Mouse (Mus musculus): Measurements from ENCODE around the gene Inpp4b.
A peak's percentile ranks its signal among the peaks of the same experiment; 100 is the strongest.
"Not testable (repeated sequence)": the region's sequence is repeated elsewhere in the genome, so short reads cannot be mapped to it uniquely, and the experiment has no call there.

Gene Inpp4b

DNA sequence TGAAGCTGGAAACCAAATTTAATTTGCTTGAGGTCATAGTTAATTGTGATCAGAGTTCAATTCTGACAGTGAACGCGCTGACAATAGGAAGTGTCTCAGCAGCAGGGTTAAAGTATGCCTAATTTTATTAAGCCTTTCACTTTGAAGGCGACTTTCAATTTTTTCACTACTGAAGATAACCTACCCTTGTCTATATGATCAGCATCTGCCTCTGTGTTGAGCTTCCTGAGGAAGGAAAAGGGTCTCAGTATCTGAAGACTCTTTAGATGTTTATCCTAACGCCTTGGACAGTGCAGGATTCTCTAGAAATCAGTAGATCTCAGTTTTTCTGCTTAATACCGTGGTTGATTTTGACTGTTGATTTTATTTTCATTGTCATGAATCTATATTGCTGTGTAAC, 437.1 kb downstream of the Inpp4b start:
- DNase-seq (ENCODE audit: low spot score): no peak

DNA sequence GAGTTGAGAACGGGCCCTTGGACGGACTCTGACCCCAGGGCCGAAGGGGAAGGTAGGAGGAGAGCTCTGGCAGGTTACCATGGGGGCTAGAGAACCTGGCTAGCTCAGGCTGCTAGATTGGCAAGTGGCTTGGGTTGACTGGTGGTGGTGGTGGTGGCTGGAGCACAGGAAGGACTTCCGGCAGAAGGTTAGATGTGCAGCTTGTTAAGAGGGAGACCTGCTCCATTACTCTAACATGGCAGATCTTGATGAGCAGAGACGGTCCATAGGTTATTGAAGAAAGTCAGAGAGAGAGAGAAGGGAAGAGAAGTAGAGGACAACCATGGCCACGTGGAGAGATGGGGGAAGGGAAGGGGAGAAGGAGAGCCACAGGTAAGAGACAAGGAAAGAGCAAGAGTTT, 437.8 kb downstream of the Inpp4b start:
- DNase-seq (ENCODE audit: low spot score): no peak

DNA sequence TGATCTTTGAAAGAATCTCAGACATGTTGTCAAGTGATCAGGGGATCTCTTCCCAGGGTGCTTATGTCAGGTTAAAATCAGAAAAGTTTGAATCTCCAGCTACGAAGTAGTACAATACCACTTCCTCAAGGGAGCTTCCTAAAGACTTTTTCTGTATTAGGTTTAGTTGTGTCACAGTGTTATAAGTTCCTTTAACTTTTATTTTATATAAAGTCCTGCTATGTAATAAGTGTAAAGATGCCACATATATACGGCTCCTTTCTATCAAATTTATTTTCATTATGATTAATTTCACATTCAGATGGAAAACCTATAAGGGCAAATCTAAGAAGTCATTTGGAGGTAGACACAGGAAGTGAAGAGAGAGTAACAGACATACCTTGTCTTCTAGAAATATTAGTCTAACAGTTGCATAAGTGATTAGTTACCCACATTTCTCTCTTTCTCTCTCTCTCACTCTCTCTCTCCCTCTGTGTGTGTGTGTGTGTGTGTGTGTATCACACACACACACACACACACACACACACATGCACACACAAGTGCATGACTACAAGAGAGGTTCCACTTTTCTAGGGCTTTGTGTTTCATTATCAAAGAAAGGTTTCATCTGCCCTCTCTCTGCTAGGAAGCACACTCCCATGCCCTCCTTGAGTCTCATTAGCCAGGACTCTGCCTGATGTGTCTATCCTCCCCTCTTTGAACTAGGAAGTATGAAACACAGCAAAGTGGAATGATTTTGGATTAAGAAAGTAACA, 438.7 kb downstream of the Inpp4b start:
- no peak for DNase-seq (ENCODE audit: low spot score)

DNA sequence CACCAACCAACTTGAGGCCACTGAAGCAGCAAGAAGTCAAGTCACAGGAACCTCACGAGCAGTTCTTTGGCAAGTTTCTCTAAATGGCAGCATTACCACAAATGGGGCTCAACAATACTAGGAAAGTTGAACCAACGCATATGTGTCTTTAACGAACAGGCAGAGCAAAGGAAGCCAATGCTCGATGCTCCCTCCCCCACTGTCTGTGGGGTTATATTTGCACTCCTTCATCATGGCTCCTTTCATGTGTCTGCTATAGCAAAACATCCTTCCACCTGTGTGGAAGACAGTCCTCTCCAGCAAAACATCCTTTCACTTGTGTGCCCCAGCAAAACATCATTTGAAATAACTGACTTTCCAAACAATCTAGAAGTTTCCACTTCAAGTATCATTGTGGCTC, 440.4 kb downstream of the Inpp4b start:
- no peak for DNase-seq (ENCODE audit: low spot score)

DNA sequence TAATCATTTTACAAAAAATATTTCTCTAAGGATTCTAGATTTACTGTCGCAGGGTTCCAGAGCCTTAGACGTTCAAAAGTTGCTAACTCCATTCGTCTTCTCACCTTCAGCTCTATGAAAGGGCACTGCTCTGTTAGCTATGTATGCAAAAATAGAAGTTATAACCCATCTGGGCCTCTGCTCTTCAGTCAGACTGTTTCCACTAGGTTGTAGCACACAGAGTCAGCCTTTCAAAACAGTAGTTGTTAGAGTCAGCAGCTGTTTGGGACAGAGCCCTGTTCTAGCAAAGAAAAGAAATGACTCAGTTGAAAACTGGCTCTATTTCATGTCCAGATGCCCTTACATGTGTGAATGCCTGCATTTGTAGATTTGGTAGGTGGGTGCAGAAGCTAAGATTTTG, 442.4 kb downstream of the Inpp4b start:
- no peak for DNase-seq (ENCODE audit: low spot score)

DNA sequence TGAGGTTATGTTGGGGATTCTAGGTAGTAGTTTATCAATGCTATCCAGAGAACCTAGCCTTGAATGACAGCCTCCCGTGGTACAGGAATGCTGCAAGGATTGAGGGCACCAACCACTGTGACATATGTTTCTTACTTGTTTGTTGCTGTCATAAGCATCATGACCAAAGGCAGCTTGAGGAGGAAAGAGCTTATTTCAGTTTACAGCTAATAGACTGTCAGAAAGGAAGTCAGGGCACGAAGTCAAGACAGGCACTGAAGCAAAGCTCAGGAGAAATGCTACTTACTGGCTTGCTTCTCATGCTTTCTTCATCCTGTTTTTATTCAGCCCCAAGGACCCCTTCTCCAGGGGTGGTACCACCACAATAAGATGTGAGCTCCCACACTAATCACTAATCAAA, 446.1 kb downstream of the Inpp4b start:
- DNase-seq (ENCODE audit: low spot score): no peak

DNA sequence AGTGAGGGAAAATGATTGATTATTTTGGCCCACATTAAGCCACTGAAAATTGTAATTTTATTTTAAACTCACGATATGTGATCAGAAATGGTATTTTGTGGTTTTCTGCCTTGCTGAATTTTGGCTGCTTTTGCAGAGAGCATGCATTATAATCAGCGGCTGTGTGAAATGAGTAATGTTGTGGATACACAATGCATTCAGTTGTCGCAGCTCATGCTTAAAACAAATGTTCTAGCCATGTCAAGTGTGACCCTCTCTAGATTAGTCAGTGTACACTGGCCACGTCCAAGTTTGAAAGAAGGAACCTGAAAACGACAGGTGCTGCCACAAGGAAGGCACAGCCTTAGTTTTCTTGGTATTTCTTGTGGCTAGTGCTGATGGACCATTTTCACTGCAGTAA, 450.3 kb downstream of the Inpp4b start:
- DNase-seq (ENCODE audit: low spot score): no peak

DNA sequence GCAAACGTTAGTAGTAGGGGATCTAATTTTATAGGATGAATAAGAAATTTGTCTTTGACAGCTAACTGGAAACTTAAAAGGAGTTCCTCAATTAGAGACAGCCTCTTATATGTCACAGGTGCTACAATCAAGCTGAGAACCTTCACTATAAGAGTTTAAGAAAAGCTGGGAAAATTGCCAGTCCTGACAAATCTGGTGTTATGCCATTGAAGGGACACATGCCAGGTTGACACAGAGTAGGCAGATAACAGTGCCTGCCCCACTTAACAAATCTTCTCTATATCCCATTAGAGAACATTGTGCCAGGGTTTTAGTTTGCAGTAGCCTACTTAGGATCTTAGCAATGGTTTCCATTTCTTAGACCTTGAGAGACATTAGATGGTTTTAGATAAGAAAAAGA, 456.1 kb downstream of the Inpp4b start:
- DNase-seq (ENCODE audit: low spot score): no peak

DNA sequence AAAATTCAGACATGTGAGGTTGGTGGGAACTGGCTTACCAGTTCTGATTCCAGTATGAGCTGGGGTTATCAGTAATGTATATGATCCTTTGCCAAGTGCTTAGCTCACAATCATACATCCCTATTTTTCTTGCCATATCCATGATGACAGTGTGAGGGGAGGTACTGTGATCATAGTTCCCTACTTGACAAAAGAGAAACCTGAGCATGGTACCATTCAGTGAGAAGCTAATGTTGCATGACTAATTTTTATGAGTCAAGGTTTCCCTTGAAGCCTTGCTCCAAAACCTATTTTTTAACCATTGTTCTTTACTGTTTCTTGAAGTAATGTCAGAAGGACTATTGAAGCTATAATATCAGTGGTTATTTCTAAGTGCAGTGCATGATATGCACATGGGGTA, 458.4 kb downstream of the Inpp4b start:
- no peak for DNase-seq (ENCODE audit: low spot score)

DNA sequence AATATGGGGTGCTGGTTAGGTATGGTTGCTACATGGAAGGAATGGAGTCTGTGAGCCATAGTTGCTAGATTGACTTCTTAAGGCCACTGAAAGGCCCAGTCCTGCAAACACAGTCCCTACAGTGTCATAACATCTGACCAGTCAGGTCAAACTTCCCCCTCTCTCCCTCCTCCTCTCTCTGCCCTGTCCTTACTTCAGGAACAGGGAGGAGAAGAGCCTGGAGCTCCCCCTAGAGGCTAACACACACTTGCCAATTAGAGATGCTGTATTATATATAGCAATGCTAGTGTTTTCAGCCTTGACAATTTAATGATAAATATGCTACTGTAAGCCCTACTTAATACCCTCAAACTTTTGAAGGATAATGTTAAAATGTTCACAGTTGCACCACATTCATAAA, 464.4 kb downstream of the Inpp4b start:
- peak; percentile 61 for DNase-seq (ENCODE audit: low spot score)

DNA sequence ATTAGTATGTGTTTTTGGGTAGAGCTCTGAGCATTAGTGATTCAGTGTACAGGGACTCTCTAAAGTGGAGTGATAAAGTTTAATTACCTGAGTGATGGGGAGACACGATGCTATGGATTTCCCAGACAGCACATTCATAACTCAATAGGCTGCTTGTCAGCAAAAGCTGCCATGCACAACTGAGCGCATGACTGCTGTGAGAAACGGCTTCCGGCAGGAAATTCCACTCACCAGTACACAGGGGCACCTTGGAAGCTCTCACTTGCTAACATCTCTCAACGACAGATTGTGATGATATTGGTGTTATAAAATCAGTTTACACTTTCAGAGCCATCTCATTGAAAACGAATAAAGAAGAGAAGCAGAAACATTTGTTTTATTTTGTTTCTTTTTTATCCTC, 465.2 kb downstream of the Inpp4b start:
- no peak for DNase-seq (ENCODE audit: low spot score)

DNA sequence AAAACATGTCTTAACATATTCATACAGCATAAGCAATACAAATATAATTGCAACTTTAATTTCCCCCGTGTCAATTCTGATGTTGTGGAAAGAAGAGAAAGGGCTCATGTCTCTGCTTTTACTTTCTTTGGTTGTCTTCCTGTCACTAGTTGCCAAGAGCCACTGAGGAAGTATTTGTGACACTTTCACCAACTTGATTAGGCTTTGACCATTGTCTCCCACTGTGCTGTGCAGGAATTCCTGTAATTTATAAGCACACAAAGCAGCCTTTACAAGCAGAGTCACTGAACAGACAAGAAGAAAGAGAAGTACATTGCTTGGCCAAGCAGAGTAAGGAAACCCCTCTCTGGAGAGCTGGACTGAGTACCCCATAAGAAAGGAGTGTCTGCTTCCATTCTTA, 466.1 kb downstream of the Inpp4b start:
- no peak for DNase-seq (ENCODE audit: low spot score)

DNA sequence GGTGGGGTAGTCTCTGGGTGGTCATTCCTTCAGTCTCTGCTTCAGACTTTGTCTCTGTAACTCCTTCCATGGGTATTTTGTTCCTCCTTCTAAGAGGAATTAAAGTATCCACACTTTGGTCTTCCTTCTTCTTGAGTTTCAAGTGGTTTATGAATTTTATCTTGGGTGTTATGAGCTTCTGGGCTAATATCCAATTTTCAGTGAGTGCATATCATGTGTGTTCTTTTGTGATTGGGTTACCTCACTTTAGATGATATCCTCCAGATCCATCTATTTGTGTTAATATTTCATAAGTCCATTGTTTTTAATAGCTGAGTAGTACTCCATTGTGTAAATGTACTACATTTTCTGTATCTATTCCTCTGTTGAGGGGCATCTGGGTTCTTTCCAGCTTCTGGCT, 467.1 kb downstream of the Inpp4b start:
- DNase-seq (ENCODE audit: low spot score): not testable (repeated sequence)

DNA sequence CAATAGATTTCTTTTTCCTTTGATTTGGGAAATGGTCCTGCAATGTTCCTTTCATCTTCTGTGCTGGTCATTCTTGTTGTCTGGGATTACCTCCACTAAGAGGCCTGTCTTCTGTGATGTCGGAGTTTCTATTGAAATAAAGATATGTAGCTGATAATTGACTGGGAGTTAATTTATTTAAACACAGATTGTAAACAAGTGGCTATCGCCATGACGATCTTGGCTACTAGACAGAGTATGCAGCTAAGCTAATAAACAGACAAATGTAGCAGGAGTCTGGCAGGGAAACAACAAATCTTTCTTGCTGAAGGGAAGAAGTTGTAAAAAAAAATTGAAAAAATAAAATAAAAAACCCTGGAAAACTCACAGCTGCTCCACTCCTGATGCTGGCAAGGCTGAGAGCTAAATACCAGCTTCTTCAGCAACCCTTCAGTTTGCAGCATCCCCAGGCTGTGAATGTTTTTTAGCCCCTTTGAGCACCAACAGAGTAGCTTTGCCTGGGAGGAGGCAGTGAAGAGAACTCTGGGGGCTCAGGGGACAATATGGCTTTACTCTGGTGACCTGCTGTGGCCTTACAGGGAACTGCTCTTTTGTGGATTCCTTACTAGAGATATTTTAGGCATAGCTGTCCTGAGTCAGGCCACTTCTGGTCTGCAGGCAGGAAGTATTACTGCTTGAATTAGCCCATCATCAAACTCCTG, 469.8 kb downstream of the Inpp4b start:
- DNase-seq (ENCODE audit: low spot score): no peak

DNA sequence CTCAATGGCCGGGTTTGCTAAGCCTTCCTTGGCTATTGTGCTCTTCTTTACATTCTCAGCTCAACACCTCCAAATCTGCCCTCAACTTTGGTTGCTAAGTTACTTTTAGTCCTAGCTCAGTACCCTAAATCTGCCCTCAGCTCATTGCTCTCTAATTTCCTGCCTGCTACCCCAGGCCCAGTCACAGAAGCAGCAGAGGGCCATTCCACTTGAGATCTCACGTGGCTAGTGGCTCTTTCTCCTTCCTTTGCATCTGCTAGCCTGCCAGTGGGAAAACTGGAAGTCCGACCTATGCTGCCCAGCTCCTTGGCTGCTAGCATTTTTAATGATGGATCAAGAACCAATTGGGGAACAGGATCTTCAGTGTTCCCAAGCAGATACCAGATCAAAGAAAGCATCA, 472.4 kb downstream of the Inpp4b start:
- no peak for DNase-seq (ENCODE audit: low spot score)

DNA sequence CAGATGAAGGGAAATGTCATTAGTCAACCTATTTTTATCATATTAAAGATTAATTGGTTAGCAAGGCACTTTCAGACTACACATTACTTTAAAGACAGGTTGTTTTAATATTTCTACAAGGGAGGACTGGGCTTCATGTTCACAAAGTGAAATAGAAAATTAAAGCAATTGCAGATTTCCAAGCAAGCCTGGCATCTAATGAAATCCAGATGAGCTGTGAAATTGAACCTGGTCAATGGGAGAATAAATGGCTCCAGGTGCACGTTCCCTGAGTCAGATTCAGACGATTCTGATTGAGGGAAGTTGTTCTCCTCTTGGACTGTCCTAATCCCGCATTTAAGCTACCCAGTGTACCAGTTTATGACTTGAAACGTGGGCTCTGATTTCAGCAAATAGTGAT, 473.2 kb downstream of the Inpp4b start:
- no peak for DNase-seq (ENCODE audit: low spot score)

DNA sequence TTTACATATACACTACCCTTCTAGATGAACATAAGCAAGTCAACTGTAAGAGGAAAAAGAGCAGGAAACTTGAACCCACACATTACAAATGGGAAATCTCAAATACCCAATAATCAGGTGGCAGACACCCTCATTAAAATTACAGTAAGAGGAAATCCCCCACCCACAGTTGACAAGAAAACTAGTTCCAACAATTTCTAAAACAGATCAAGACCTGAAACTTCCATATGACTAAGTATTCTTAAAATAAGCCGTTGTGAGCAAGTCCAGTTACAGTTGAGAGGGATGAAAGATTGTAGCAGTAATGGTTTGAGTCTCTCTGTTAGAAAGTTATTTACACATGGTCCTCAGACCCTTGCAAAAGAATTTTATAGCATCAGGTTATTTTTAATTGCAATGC, 480.8 kb downstream of the Inpp4b start:
- DNase-seq (ENCODE audit: low spot score): no peak

DNA sequence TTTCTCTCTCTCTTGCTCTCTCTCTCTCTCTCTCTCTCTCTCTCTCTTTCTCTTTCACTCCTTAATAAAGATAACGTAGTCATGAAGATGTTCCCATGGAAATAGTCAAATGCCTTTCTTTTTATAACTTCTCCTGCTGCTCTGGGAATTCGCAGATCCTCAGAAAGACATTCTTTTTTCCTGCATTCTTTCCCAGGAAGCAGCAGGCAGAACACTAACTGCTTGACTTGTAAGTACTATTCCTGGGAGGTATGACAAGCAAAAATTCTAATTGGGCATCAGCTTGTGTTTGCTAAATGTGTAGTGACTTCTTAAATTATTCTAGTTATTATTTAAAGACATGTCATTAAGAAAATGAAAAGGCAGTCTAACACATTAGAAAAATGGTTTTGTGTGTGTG, 482.6 kb downstream of the Inpp4b start:
- DNase-seq (ENCODE audit: low spot score): no peak

DNA sequence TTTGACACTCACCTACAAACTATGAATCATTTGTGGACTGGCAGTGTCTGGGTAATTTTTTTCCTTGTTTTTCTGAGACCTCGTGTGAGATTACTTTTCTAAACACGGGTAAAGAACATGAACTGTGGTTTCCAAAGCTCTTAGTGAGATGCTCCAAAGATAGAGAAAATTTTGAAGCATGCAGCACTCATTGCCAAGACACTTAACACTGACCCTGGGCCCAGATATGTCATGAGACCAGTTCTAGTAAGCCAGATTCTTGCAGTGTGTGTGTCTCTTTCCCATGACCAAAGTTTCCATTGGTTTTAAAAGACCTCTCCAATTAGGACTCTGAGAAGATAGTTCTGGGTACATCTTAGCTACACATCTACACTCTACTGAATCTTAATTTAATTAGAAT, 484.1 kb downstream of the Inpp4b start:
- no peak for DNase-seq (ENCODE audit: low spot score)

DNA sequence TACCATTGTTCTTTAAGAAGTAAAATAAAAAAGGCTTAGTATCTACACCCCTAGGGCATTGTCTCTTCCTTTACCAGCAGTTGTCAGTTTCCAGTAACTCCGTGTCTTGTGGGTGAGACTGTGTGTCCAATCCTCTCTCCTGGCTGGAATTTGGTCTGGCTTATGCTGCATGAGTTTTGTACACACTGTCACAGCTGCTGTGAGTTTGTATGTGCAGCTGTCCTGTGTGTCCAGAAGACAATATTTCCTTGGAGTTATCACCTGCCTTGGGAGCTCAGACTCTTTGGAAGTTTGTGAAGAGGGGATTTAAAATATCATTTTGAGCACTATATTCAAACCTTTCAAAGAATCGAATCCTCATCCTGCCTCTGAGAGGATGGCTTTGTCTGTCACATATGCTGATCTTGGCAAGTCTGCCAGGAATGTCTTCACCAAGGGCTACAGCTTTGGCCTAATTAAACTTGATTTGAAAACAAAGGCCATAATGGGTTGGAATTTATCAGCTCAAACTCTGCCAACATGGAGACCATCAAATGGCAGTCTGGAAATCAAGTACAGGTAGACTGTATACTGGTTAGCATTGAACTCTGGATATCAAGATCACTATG, 485.1 kb downstream of the Inpp4b start:
- DNase-seq (ENCODE audit: low spot score): no peak

DNA sequence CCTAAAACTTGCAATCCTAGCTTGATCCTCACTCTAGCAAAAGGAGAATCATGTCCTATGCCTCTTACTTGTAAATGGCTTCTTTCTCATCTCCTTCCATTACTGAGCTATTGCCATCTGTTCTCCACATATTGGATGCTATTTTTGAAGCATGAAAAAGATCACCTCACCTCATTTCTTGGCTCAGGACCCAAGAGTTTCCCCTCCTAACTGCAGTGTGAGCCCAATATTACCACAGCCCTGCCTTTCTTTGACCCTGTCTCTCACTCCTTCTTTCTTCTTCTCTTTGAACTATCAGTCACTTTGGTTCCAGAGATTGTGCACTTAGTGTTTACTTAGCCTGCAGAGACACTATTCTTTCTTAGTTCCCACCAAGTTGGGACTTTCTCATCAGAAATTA, 489.1 kb downstream of the Inpp4b start:
- DNase-seq (ENCODE audit: low spot score): no peak

DNA sequence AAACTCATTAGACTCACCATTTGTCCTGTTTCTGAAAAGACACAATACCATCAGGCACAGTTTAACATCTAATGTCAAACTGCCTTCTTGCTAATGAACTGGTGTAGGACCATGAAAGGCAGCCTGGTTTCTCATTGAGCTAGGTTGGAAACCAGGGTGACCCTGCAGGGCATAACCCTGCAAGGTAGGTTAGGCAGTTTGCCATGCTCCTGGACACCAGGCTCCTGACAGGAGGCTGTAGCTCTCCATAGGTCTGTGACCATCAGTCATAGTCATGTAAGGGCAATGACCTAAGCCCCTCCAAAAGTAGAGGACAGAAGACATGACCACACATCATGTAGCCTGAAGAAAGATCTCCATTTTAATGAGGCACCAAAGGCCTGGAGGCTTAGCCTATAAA, 491.5 kb downstream of the Inpp4b start:
- no peak for DNase-seq (ENCODE audit: low spot score)

DNA sequence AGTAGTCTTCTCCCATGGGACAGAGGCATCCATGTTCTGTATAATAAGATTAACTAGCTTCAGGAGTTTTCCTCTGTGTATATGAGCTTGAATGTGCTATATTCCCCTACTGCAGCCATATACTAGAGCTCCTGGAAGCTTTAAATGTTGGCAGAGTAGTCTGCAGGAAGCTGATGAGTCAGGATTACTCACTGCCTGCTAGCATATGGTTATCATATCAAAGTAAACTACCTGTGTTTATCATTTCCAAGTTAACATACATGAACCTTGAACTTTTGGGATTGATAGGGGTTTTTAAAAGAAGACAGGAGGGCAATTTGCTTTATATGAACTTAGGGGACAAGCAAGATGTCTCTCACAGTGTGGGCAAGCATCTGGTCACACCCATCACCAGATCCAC, 498.2 kb downstream of the Inpp4b start:
- no peak for DNase-seq (ENCODE audit: low spot score)
